Mouse (Mus musculus): ENCODE data around the gene Smagp.

Gene Smagp

DNA sequence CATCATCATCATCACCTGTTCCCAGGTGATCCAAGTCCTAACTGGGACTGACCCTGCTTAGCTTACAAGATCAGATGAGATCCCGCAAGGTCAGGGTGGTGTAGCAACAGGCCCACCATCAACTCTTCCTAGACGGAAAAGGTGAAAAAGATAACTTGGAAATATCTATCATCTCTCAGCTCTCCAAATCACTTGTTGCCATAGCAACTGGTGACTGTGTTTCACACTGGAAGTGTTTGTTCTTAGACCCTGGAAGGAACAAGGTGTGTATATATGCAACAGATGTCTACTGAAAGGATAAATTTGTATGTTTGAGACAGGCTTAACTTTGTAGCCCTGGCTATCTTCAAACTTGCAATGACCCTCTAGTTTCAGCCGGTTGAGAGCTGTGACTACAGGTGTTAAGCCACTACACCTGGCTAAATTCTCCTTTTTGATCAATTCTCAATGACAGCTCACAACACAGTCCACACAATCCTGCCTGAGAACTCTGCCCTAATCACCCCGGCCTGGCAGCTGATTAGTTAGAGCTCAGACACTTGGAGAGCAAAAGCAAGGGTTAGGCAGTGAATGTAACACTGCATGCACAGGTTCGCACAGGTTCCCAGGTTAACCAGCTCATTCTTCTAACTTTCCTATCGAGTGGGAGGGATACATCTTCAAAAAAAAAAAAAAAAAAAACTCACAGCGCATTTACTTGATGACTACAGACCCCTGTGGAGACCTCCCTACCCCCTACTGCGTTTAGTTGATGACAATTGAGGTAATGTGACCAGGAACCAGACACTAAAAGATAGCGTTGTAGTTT lies 28.9 kb upstream of the Smagp start:
- no peak for DNase-seq (ENCODE audit: low read depth)

- no peak for DNase-seq (ENCODE audit: low read depth)
Measured at GRCm38 (mm10) chr15:100664813-100665274, 28.1 kb upstream of the Smagp start.

DNA sequence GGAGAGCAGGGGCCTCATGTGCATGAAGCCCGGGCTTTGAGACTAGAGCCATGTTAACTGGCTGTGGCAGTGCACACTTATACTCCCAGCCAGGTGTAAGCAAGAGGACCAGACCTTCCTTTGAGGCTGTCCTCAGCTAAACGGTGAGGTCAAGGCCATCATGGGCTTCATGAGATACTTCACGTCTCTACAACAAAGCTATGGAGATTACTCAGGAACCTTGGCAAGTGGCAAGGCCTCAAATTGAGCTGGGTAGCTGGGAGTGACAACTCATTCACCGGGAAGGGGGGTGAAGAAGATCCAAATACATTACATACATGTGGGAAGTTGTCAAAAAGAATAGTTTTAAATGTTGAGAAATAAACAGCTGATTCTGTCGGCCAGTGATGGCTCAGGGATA lies 24.1 kb upstream of the Smagp start:
- DNase-seq (ENCODE audit: low read depth): no peak

DNA sequence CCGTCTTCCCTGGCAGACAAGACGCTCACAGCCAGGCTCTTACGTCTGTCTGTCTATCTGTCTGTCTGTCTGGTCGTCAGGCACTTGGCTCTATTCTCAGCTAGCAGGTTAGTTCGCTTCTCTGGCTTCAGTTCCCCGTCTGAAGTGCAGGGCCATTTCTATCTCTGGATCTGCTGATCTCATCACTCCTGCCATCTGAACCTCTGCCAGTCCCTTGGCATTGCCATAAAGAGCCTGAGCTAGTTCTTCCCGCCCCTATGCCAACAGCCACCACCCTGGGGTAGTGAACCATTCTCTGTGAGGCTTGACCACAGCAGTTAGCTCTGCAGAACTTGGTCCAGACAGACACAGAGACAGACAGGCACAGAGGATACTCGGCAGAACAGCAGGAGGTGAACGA lies 23.6 kb upstream of the Smagp start:
- no peak for DNase-seq (ENCODE audit: low read depth)

DNA sequence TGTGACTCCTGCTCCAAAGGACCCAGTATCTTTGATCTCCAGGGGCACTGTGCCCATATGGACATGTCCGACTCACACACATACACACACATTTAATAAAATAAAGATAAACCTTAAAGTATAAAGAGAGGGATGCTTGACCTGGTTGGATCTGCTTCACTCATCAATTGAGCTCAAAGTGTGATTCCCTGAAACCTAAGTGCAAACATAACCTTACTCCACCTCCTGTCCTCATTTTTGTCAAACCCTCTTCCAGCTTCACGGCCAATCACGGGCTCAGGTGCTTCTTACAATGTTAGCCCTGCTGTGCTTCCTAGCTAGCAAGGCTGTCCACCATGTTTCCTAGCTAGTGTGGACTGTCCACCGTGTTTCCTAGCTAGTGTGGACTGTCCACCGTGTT lies 18.5 kb upstream of the Smagp start:
- DNase-seq (ENCODE audit: low read depth): no peak

DNA sequence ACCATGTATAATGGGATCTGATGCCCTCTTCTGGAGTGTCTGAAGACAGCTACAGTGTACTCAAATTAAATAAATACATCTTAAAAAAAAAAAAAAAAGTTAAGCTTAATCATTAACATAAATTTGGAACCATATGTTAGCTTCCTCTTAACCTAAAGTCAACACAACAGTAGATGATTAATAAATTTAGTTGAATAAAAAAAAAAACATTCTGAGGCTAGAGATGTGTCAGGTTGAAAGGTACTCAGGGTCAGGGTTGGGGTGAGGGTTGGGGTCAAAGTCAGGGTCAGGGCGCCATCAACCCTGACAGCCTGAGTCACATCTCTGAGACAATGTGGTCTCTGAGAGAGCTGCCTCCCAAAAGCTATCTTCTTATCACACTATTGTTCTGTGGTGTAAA lies 17.5 kb upstream of the Smagp start:
- DNase-seq (ENCODE audit: low read depth): no peak

GRCm38 (mm10) chr15:100651610-100652009 lies 14.9 kb upstream of the Smagp start:
- DNase-seq (ENCODE audit: low read depth): no peak

GRCm38 (mm10) chr15:100650111-100650510 lies 13.4 kb upstream of the Smagp start:
- DNase-seq (ENCODE audit: low read depth): no peak

- no peak for DNase-seq (ENCODE audit: low read depth)
Measured at GRCm38 (mm10) chr15:100646161-100646560, 9.4 kb upstream of the Smagp start.

DNA sequence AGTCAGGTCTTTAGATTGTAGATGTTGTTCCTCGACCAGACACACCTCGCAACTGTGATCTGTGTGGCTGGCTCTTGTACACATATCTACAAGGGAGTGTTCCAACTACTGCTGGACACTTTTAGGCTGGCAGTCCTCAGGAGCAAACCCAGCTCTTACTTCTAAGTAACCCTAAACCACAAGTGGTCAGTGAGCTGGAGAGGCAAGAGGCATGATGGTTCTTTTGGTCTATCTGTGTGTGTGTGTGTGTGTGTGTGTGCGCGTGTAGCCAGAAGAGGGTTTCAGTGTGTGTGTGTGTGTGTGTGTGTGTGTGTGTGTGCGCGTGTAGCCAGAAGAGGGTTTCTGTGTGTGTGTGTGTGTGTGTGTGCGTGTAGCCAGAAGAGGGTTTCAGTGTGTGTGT lies 5.7 kb upstream of the Smagp start:
- DNase-seq (ENCODE audit: low read depth): no peak

- DNase-seq (ENCODE audit: low read depth): no peak
Measured at GRCm38 (mm10) chr15:100641226-100641810, 4.6 kb upstream of the Smagp start.

GRCm38 (mm10) chr15:100639972-100640750 lies 3.4 kb upstream of the Smagp start:
- no peak for DNase-seq (ENCODE audit: low read depth)

DNA sequence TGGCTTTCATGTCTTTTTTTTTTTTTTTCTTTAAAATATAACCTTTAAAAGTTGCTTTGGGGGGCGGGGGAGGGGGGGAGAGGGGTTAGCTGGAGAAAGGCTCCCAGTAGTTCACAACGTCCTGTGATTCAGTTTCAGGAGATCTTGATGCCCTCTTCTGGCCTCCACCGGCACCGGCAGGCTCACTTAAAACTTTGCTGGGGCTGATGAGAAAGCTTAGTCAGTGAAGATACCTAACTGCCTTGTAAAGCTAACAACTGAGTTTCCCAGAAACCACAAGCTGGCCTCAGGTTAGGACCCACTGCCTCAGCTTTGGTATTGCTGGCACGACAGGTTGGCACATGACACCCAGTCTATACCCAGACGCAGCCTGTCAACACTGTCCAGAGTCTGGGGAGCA lies 921 bp upstream of the Smagp start:
- DNase-seq (ENCODE audit: low read depth): no peak

DNA sequence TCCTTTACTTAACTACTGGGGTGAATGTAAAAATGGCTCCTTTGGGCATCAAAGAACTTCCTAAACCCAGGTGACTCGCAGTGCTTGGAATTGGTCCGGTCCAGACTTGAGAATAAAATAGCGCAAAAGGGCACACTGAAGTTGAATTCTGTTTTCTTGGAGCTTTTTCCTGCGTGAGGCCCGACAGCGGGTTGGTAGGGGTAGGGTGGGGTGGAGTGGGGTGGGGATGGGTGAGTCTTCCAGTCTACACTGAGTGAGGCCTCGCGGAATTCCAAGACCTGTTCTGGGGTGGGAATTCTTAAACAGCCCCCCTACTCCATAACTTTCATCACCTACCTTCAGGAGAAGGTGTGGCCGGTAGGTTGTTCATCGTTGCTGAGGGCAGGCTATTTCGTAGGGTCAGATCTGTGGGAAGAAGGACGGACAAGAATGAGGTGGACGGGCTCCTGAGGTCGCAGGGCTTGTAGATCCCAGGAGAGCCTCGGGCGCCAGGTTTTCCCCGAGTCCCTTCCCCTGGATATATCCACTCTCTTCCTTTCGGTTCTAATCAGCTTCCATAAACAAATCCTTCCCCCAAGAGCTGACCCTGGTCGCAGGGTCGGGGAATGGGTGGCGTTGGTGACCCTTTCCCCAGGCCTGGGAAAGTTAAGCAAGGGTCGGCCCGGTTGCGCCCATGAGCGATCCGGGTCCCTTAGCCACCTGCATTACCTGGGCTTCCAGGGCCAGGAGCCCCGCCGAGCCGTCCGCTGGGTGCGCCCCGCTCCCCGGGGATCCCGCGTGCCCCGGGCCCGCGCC lies 692 bp downstream of the Smagp start:
- no peak for DNase-seq (ENCODE audit: low read depth)

- DNase-seq (ENCODE audit: low read depth): no peak
Measured at GRCm38 (mm10) chr15:100635239-100635638, 1.5 kb downstream of the Smagp start.

DNA sequence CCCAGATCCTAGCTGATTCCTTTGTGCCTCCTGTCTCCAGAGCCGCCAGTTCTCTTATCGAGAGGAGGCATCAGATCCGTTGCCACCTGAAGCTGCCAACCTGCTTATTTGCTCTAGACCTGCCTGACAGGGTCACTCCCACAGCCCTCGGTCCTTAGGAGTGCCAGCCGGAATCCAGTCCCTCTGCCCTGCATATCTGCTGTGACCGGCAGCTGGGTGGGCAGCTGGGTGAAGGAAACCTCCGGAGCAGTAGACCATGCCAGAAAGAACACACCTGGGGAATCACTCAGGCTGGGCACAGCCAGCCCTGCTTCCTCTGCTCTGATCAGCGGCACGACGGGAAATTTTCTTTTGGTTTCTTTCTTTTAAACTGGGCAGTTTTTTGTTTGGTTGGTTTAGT lies 3.4 kb downstream of the Smagp start:
- no peak for DNase-seq (ENCODE audit: low read depth)

GRCm38 (mm10) chr15:100632323-100632722 lies 4.4 kb downstream of the Smagp start:
- DNase-seq (ENCODE audit: low read depth): no peak

DNA sequence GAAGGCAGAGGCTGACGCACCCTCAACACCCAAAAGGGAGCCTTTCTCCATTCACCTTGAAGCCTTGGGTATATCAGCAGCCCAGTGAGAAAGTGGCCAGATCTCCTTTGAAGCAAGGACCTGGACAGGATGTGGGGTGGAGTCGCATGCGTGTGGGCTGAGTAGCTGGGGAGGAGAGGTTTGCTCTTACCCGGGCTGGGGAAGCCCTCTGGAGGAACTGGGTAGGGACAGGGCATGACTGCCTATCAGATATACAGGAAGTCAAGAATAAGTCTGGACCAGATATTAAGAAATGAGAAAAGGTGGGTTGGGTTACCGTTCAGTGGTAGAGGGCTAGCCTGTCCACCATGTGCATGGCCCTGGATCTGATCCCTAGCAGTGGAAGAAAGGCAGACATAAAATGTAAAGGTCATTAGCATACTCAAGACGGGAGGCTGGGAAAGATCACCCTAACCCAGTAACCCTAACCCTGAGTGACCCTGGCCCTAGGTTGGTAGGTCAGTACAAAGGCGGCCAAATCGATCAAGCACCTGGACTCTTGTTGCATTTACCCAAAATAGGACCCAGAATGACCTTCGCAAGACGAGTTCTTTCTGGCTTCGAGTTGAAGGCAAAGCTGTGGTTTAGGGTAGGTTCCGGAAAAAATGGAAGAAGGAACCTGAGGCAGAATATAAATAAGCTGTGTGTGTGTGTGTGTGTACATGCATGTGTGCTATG lies 5.1 kb downstream of the Smagp start:
- DNase-seq (ENCODE audit: low read depth): no peak

GRCm38 (mm10) chr15:100630126-100630525 lies 6.6 kb downstream of the Smagp start:
- no peak for DNase-seq (ENCODE audit: low read depth)

DNA sequence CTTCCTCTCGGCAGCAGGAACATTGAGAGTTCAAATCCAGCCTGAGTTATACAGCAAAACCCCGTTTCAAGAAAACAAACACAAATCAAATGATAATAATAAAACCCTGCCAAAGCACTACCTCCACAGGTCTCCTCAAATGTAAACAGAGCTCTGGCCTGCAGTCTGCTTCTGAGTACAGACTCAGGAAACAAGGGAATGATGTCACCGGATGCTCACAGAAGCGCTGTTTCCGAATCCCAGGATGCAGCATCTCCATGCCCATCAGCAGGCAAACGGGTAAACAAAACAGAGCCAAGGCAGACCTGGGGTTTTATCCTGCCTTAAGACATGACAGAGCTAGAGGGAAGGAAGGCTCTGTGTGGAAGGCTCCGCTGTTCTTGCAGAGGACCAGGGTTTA lies 7.9 kb downstream of the Smagp start:
- DNase-seq (ENCODE audit: low read depth): no peak

DNA sequence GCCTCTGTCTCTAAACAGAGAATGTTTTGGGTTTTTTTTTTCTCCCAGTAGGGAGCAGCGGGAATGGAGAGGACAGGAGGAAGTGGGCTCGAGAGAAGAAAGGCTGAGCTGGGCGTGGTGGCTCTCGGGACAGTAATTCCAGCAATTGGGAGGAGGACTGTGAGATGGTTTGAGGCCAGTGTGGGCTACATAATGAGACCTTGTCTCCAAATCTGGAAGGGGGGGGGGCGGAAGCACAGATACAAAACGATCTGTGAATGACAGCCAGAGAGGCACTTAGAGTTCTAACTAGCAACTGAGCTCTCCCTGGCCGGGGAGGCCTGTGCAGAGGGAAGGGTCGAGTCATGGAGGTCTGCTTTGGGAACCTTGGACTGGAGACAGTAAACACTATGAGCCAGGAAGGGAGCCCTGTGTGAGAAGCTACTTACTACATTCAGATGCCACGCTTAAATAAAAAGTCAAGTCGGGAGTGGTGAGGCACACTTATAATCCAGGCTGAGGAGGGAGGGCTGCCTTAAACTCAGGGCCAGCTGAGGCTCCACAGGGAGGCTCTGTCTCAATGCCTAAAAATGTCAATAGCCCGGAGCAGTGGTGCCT lies 8.9 kb downstream of the Smagp start:
- DNase-seq (ENCODE audit: low read depth): no peak

Data from c-Kit-positive CD71-positive TER-119-negative erythroid progenitor cells, embryonic 14.5 days (primary cell).